Mouse (Mus musculus) brain, embryonic 18.5 days (tissue): Measurements from ENCODE around the gene Gm10097.

Source experiments
- DNase-seq: peaks from one replicate; pipeline ENCODE4 v3.0.0-alpha.2; 2012; ENCODE audit warnings: low read depth, low spot score

Gene Gm10097

GRCm38 (mm10) chr10:5085792-5086191 is 16.8 kb downstream of the Gm10097 start:
- DNase-seq, result no peak

GRCm38 (mm10) chr10:5086329-5086728 is 17.3 kb downstream of the Gm10097 start:
- DNase-seq, result no peak

- DNase-seq, result no peak
Measured at GRCm38 (mm10) chr10:5087336-5087735, 18.3 kb downstream of the Gm10097 start.

GRCm38 (mm10) chr10:5089133-5089532 is 20.1 kb downstream of the Gm10097 start:
- DNase-seq, result no peak

GRCm38 (mm10) chr10:5096996-5097753 is 28.2 kb downstream of the Gm10097 start:
- no peak for DNase-seq

- DNase-seq, result no peak
Measured at GRCm38 (mm10) chr10:5097754-5098137, 28.8 kb downstream of the Gm10097 start.

- no peak for DNase-seq
Measured at GRCm38 (mm10) chr10:5110773-5111172, 41.8 kb downstream of the Gm10097 start.

- DNase-seq, result no peak
Measured at GRCm38 (mm10) chr10:5116155-5116554, 47.2 kb downstream of the Gm10097 start.

GRCm38 (mm10) chr10:5116720-5117119 is 47.7 kb downstream of the Gm10097 start:
- DNase-seq, result no peak
